Mouse (Mus musculus) cerebral cortex, adult 2 months (tissue): ENCODE results near the gene Srxn1.

Source experiments
- WGBS: fragments of 180-500 bp; shearing (Covaris S2); methylation state at CpG from one replicate; pipeline ENCODE4 v1.1.7; 2018; 5-methylcytosine and 5-hydroxymethylcytosine counted together

The Srxn1 gene

GRCm38 (mm10) chr2:152089581-152089980 is 15.7 kb upstream of the Srxn1 start:
- 78% methylated on average over 5 of the region's 5 CpGs for WGBS

GRCm38 (mm10) chr2:152090486-152090885 is 14.8 kb upstream of the Srxn1 start:
- 93% methylated on average over 5 of the region's 5 CpGs for WGBS

DNA sequence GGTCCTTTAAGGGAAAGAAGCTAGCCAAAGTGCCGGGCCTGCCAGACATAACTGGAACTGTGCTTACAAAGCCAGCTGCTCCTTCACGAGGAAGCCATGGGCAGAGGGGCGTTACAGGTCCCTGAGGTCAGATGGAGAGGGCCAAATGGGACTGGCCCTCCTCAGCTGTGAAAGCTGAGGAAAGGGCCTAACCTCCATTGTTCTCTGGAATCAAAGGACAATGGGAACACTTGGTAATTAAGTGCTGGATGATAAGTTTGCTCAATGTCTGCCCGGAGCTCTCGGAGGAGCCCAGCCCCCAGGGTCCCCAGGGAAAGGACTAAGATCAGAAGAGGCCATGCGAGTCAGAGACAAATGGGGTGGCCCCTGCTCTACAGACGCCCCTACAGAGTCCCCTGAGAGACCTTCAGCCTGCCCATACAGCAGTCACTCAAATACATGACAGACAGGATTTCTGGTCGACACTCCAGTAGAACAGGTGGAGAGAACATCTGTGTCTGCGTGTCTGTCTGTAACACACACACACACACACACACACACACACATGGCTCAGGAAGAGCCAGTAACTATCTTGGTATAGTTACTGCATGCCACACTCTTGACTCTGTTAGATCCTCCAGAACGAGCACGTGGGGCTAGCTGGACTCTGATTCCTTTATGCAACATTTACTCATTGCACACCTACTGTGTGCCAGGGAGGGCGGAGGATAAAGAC is 13.8 kb upstream of the Srxn1 start:
- WGBS, result 48% methylated on average over 12 of the region's 12 CpGs

DNA sequence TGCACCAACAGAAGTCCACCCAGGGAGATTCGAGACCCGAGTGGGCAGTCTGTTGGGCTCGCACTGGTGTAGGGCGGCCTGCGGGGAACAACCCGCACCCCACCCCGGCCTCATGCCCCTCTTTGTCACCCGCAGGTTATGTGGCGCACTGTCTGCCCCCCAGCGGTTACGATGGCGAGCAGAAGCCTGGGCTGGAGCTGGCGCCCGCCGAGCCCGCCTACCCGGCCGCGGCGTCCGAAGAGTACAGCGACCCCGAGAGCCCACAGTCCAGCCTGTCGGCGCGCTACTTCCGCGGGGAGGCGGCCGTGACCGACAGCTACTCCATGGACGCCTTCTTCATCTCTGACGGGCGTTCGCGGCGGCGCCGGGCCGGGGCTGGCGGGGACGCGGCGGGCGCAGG is 12.4 kb upstream of the Srxn1 start:
- WGBS, result 8% methylated on average over 45 of the region's 45 CpGs

DNA sequence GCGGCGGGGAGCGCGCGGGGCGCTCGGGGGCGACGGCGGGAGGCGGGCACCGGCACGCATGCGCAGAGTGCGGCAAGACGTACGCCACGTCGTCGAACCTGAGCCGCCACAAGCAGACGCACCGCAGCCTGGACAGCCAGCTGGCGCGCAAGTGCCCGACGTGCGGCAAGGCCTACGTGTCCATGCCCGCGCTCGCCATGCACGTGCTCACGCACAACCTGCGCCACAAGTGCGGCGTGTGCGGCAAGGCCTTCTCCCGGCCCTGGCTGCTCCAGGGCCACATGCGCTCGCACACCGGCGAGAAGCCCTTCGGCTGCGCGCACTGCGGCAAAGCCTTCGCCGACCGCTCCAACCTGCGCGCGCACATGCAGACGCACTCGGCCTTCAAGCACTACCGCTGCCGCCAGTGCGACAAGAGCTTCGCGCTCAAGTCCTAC is 11.9 kb upstream of the Srxn1 start:
- WGBS, result 6% methylated on average over 60 of the region's 60 CpGs

- WGBS, result 36% methylated on average over 29 of the region's 29 CpGs
Measured at GRCm38 (mm10) chr2:152094856-152095545, 10.3 kb upstream of the Srxn1 start.

DNA sequence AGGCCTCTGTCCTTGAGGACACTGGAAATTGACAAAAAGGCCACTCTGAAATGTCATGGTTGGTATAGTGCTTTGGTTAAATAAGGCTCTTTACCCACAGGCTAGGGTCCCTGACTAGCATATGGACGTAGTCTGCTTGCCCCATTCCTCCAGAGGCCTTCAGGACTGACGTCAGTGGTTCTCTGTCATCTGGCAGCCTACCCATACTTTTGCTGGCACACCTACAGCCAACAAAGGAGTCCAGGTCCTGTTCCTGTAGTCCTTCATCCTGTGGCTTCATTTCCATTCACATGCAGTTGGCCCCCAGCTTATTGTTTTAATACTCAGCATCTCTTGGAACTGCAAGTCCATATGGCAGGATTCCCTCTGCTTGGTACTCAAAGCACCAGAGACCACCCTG is 8.4 kb upstream of the Srxn1 start:
- WGBS, result 75% methylated on average over 2 of the region's 2 CpGs

DNA sequence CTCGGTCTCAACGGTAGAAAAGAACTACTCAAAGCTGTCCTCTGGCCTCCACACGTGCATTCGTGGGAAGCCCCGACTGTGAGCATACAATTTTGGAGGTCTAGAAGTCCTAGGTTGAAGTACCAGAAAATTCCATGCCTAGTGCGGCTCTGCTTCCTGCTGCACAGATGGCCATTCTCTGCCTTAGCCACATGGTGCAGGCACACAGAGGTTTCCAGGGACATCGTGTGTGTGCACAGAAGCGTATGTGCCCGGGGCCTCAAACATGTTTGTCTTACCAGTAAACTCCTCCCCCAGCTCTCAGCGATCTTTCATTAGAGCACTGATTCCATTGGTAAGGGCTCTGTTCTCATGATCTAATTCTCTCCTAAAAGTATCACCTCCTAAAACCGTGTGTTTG is 7.4 kb upstream of the Srxn1 start:
- 68% methylated on average over 11 of the region's 11 CpGs for WGBS

DNA sequence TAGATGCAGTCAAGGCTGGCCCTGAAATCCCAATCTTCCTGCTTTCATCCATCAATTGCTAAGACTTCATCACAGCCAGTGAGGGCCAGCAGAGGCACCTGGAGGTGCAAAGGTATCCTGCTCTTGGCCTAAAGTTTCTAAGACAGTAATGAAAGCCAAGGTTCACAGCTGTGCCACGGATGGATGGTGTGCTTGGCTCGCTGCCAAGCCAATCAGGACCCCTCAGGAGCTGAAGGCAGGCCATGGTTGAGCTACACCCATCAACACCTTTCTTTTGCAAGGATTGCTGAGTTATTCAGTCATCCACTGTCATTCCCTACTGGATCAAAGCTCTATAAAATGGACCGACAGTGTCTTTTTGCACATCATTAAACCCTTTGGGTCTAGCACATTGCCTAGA is 5.8 kb upstream of the Srxn1 start:
- 37% methylated on average over 3 of the region's 3 CpGs for WGBS

DNA sequence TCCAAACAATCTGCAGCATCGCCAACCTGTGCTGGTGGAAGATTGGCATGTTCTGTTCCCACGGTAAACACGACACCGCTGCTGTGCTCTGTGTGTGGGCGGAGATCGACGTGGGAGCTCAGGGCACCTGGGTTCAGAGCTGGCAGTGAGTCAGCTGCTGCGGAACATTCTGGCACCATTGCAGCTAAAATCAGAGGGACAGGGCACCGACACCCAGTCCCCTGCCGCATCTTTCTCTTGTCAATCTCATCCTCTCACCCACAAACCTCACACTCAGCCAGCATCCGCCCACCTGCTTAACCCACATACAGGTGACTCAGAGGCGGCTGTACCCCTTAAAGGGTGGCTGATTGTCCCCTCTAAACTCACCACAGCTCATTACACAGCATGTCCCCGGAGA is 3.6 kb upstream of the Srxn1 start:
- WGBS, result 39% methylated on average over 13 of the region's 13 CpGs

GRCm38 (mm10) chr2:152102369-152102768 is 2.9 kb upstream of the Srxn1 start:
- 27% methylated on average over 6 of the region's 6 CpGs for WGBS

DNA sequence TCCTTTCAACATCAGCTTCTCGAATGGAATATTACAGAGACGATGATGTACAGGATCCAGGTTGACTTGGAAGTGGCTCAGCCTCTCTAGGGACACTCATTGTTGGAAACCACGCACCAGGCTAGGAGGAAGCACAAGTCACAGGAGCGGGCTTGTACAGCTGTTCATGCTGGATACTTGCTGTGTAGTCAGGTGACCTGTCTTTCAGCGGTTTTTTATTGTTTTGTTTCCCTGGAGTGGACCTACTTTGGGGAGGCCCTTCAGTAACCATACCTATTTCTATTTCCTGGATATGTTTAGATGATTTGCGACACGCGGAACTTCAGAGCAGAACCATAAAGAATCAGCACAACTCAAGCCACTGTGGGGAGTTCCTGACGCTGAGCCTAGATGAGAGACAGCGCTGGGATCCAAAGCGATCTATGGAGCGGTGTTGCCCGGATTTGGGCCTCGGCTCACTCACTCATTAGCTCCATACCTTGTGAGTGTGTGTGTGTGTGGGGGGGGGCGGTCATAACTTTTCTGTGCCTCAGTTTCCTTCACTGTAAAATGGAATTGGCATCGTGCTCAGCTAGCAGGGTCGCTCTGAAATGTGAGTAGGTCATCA is 502 bp upstream of the Srxn1 start:
- 14% methylated on average over 17 of the region's 17 CpGs for WGBS

DNA sequence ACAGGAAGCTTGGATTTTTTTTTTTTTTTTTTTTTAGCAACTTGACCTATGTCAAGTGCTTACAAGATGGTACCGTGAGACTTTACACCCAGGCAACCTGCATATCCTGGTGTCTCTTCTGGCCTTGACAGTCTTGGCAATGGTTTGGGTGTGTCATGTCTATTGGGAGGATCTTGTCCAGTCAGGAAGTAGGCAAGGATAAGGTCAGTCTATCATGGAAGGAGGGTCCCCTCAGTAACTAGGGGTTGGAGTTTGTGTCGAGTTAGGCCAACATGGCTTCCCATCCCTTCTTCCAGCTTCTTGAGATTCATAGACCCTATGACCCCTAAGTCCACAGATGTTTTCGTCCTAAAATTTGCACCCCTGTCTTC is 894 bp downstream of the Srxn1 start:
- 86% methylated on average over 3 of the region's 3 CpGs for WGBS

- 96% methylated on average over 10 of the region's 10 CpGs for WGBS
Measured at GRCm38 (mm10) chr2:152106597-152106996, 1.3 kb downstream of the Srxn1 start.

DNA sequence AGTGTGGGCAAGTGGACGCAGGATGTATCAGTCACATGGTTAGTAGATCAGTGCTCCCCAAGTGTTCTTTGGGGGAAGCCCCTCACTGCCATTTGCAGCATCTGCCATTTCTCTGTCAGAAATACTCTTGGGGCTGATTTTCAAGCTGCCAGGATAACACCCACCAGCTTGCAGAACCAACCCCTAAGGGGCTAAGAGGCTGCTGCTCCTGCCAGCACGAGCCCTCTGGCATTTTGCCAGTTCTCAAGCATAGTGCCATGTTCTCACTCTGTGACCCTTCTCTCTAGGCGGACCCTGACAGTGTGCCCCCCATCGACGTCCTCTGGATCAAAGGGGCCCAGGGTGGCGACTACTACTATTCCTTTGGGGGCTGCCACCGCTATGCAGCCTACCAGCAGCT is 3.4 kb downstream of the Srxn1 start:
- WGBS, result 58% methylated on average over 7 of the region's 7 CpGs

DNA sequence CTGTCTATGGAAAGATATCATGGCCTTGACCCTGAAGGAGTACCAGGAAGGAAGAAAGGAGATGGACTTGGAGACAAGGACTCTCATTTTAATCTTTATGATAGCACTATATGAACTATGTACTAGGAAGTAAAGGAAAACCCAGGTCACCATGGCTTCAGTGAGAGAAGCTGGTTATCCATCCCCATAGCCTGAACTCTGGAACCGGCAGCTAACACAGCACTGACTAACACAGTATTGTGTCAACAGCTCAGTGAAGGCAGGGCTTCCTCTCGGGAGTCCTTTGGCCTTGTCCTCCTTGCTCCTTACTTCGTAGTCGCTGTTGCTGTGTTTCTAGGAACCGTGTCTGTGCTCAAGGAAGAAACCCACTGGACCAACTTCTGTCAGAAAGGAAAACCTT is 4.1 kb downstream of the Srxn1 start:
- WGBS, result 92% methylated on average over 5 of the region's 5 CpGs

- WGBS, result 13% methylated on average over 2 of the region's 2 CpGs
Measured at GRCm38 (mm10) chr2:152111311-152111710, 6.0 kb downstream of the Srxn1 start.

DNA sequence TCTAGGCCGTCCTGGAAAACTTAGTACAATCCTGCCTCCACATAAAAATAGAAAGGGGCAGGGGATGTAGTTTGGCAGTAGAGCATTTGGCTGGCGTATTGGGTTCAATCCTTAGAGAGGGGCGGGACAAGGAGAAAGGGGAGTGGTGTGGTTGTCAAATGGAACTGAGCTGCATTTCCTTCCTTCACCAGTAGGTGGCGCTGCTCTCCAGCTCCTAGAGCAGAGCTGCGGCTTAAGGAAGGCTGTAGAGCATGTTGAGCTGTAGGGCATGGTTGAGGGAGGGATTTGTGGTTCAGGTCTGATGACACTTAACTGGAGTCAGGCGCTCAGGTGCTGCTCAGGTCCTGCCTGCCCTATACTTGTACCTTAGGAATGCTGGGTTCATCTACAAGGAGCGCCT is 6.6 kb downstream of the Srxn1 start:
- WGBS, result 9% methylated on average over 7 of the region's 7 CpGs

DNA sequence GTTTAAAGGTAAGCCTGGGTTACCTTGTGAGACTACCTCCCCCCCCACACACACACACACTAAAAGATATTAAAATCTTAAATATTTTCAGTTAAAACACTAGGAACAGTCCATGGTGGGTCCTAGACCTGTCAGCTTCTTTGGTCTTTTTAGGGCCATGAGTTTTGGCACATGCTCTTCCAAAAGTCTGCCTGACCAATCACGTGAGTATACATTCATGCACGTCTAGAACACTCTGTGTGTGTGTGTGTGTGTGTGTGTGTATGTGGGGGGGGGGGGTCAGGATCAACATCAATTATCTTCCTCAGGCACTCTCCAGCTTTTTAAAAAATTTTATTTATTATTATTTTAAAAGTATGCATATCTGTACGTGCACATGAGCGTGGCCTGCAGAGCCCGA is 7.2 kb downstream of the Srxn1 start:
- WGBS, result 56% methylated on average over 5 of the region's 5 CpGs

GRCm38 (mm10) chr2:152112970-152113369 is 7.7 kb downstream of the Srxn1 start:
- 46% methylated on average over 10 of the region's 10 CpGs for WGBS

DNA sequence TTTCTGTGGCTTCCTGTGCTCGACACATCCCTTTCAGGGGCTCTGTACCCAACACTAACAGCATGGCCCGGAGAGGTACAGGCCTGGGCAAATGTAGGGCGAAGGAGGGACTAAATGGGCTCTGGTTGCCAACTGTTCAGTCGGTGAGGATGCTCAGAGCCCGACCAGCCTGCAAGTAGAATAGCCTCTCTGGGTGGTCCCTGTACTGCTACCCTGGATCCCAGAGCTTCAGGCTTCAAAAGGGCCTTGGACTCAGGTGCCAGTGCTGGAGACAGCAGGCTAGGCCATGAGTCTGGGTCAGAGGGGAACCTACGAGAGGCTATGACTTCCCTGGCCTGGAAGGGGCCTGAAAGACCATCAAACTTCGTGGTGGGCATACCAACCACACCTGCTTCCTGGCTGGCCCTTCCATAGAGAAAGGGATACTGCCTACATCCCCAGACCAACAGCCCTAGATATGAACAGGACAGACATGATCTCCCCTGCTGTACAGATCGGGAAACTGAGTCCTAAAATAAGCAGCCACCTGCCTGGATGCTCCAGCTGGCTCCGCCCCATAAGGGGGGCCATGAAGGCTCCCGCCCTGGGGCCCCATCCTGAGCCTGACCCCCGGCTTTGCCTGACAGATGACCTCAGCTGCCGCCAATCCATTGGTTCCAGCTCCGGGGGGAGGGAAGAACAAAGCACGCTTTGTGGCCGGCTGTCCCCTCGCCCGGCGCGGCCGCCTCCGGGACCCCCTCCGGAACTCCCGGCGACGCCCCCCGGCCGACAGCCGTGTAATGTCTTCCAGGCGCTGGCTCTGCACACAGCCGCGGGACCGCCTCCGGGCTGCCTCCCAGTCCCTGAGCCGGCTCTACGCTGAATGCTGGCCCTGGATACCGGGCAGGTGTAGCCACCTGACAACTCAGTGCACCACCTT is 9.0 kb downstream of the Srxn1 start:
- 21% methylated on average over 36 of the region's 36 CpGs for WGBS

DNA sequence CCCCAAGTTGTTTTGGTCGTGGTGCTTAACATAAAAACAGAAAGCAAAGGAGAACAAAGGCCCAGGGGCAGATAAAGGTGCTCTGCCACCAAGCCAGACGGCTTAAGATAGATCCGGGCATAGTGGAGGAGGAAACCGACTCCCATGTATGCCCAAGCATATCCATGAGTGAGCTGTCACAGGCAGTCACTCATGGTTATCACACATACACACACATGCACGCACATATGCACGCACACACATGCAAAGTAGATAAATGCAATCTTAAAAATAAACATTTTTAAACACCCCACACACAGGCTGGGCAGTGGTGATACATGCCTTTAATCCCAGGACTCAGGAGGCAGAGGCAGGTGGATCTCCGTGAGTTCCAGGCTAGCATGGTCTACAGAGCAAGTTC is 12.4 kb downstream of the Srxn1 start:
- 90% methylated on average over 7 of the region's 7 CpGs for WGBS
